Mouse (Mus musculus) CH12.LX (cell line): ENCODE results near the gene Dtnbp1. TPM values are rescaled to one million over a fixed set of nuclear protein-coding genes. Genes with fewer than 3 reads are reported as not detected.

Experiments used
- DNase-seq: peaks from one replicate; pipeline ENCODE4 v3.0.0-alpha.2; 2013; ENCODE audit errors: extremely low read depth
- H3K27ac ChIP-seq: 2 replicates; pipeline ENCODE4 v1.5.1; 2012; ENCODE audit warnings: low read depth, mild to moderate bottlenecking, control low read depth, moderate library complexity; ENCODE audit not compliant: insufficient read depth
- H3K27me3 ChIP-seq: replicated peaks from 2 replicates; pipeline ENCODE3; 2012; ENCODE audit warnings: inconsistent platforms
- H3K36me3 ChIP-seq, 2 experiments: replicated peaks in 1 of 2; 2 replicates each; pipeline versions ENCODE3 to v1.6.1; 2012; ENCODE audit warnings: inconsistent platforms in 1 of 2, low read length in 1 of 2, mild to moderate bottlenecking in 1 of 2, mixed read lengths in 1 of 2, moderate library complexity in 1 of 2; ENCODE audit not compliant: control insufficient read depth in 1 of 2, insufficient read depth in 1 of 2
- H3K4me1 ChIP-seq, 2 experiments: 2 replicates each; pipeline ENCODE4 v1.6.1; 2012; ENCODE audit warnings: inconsistent platforms in 1 of 2, moderate library complexity in 1 of 2; ENCODE audit not compliant: insufficient read depth in 2 of 2, control insufficient read depth in 1 of 2
- H3K4me2 ChIP-seq: 2 replicates; pipeline ENCODE4 v1.6.1; 2012; ENCODE audit warnings: low read depth, mild to moderate bottlenecking, control low read depth; ENCODE audit not compliant: poor library complexity, insufficient read depth, severe bottlenecking
- H3K4me3 ChIP-seq, 3 experiments: fragments of 150-350 bp in 1 of 3; sonication (generic) in 1 of 3; replicated peaks in 1 of 3; 2 replicates each; pipeline versions ENCODE3 to v1.5.1; 2011 to 2012; ENCODE audit warnings: low read depth in 2 of 3, low read length in 2 of 3, mild to moderate bottlenecking in 2 of 3, moderate library complexity in 2 of 3, control low read depth in 1 of 3, improper control_type of control experiment in 1 of 3, inconsistent platforms in 1 of 3, mixed read lengths in 1 of 3; ENCODE audit not compliant: poor library complexity in 1 of 3
- H3K79me2 ChIP-seq: replicated peaks from 2 replicates; pipeline ENCODE4 v1.6.1; 2012; ENCODE audit warnings: mild to moderate bottlenecking, moderate library complexity; ENCODE audit not compliant: control insufficient read depth, poor library complexity, insufficient read depth, severe bottlenecking; ENCODE audit errors: extremely low read depth
- H3K9ac ChIP-seq: 2 replicates; pipeline ENCODE4 v1.6.1; 2012; ENCODE audit warnings: low read depth, mild to moderate bottlenecking, control low read depth, moderate library complexity; ENCODE audit not compliant: insufficient read depth
- H3K9me3 ChIP-seq: replicated peaks from 2 replicates; pipeline ENCODE3; 2012; ENCODE audit warnings: low read length, inconsistent platforms, mixed read lengths
- CHD1 ChIP-seq: IDR thresholded peaks from 2 replicates; pipeline ENCODE4 v1.6.1; 2012; ENCODE audit warnings: low read depth, low read length, improper control_type of control experiment, inconsistent platforms
- CHD2 ChIP-seq: IDR thresholded peaks from 2 replicates; pipeline ENCODE4 v1.6.1; 2011; ENCODE audit warnings: low read length, improper control_type of control experiment
- E2F4 ChIP-seq: IDR thresholded peaks from 2 replicates; pipeline ENCODE4 v1.6.1; 2011; ENCODE audit warnings: low read depth, low read length, improper control_type of control experiment; ENCODE audit not compliant: insufficient replicate concordance
- ELF1 ChIP-seq: IDR thresholded peaks from 2 replicates; pipeline ENCODE4 v1.6.1; 2014; ENCODE audit warnings: low read depth, mild to moderate bottlenecking, inconsistent platforms, low read length, improper control_type of control experiment
- EP300 ChIP-seq: IDR thresholded peaks from 2 replicates; pipeline ENCODE4 v1.6.1; 2011; ENCODE audit warnings: low read length, improper control_type of control experiment
- HCFC1 ChIP-seq: IDR thresholded peaks from 2 replicates; pipeline ENCODE4 v1.6.1; 2012; ENCODE audit warnings: low read depth, mild to moderate bottlenecking, inconsistent platforms, low read length, improper control_type of control experiment
- IRF4 ChIP-seq: IDR thresholded peaks from 2 replicates; pipeline ENCODE4 v1.6.1; 2014; ENCODE audit warnings: low read depth, mild to moderate bottlenecking, inconsistent platforms, low read length, improper control_type of control experiment
- JUND ChIP-seq: conservative IDR thresholded peaks from 2 replicates; pipeline ENCODE4 v1.6.1; 2011; ENCODE audit warnings: low read depth, low read length, improper control_type of control experiment
- KAT2A ChIP-seq: IDR thresholded peaks from 2 replicates; pipeline ENCODE4 v1.6.1; 2012; ENCODE audit warnings: low read length, improper control_type of control experiment, inconsistent platforms; ENCODE audit not compliant: insufficient replicate concordance
- MEF2A ChIP-seq: IDR thresholded peaks from 2 replicates; pipeline ENCODE4 v1.6.1; 2014; ENCODE audit warnings: low read depth, mild to moderate bottlenecking, inconsistent platforms, low read length, improper control_type of control experiment, borderline replicate concordance
- MXI1 ChIP-seq: IDR thresholded peaks from 2 replicates; pipeline ENCODE4 v1.6.1; 2011; ENCODE audit warnings: mild to moderate bottlenecking, low read depth, low read length, improper control_type of control experiment
- PAX5 ChIP-seq: IDR thresholded peaks from 2 replicates; pipeline ENCODE4 v1.6.1; 2012; ENCODE audit warnings: low read length, inconsistent platforms, mixed read lengths
- POLR2AphosphoS2 ChIP-seq: IDR thresholded peaks from 2 replicates; pipeline ENCODE4 v1.6.1; 2011; ENCODE audit warnings: low read depth, low read length, improper control_type of control experiment
- RAD21 ChIP-seq: IDR thresholded peaks from 2 replicates; pipeline ENCODE4 v1.6.1; 2011; ENCODE audit warnings: low read depth, mild to moderate bottlenecking, low read length, improper control_type of control experiment, moderate library complexity
- SMC3 ChIP-seq: IDR thresholded peaks from 2 replicates; pipeline ENCODE4 v1.6.1; 2011; ENCODE audit warnings: low read depth, low read length, improper control_type of control experiment
- TCF12 ChIP-seq: IDR thresholded peaks from 2 replicates; pipeline ENCODE4 v1.6.1; 2014; ENCODE audit warnings: low read depth, mild to moderate bottlenecking, inconsistent platforms, low read length, improper control_type of control experiment
- ZC3H11A ChIP-seq: IDR thresholded peaks from 2 replicates; pipeline ENCODE4 v1.6.1; 2012; ENCODE audit warnings: low read depth, mild to moderate bottlenecking, inconsistent platforms, low read length, improper control_type of control experiment
- ZNF384 ChIP-seq: IDR thresholded peaks from 2 replicates; pipeline ENCODE4 v1.6.1; 2012; ENCODE audit warnings: low read depth, low read length, improper control_type of control experiment, inconsistent platforms
- dilution Hi-C: fragments of 300-500 bp; cut with MboI; formaldehyde crosslinking; loops from 2 replicates; pipeline ENCODE4 v1.14.3; 2020; ENCODE audit warnings: low sequenced_read_pairs; ENCODE audit not compliant: extremely low pct_unique_long_range_greater_than_20kb, extremely low pct_ligation_motif_present
- in situ Hi-C: fragments of 300-500 bp; cut with MboI; formaldehyde crosslinking; loops from 3 replicates; pipeline ENCODE4 v1.14.3; 2019; ENCODE audit warnings: low sequenced_read_pairs, low pct_ligation_motif_present, low pct_unique_long_range_greater_than_20kb, mixed read lengths
- polyA plus RNA-seq: library from polyadenylated mRNA; unstranded; fragments of >175 nt; gene quantifications from 2 replicates; pipeline ENCODE4 v1.2.1, GENCODE M21; 2012; ENCODE audit warnings: low read depth; ENCODE audit not compliant: insufficient read length
- total RNA-seq, 2 experiments: library from RNA; depleted of rRNA; stranded (reverse); fragments of 300-350 nt in 1 of 2; fragments of >200 nt in 1 of 2; gene quantifications; 2 replicates each; pipeline ENCODE4 v1.2.3; 2012 to 2014

Dtnbp1 gene
- total and polyA plus RNA-seq, 3 experiments: 32.4 to 69.2 (median 35.9) TPM

DNA sequence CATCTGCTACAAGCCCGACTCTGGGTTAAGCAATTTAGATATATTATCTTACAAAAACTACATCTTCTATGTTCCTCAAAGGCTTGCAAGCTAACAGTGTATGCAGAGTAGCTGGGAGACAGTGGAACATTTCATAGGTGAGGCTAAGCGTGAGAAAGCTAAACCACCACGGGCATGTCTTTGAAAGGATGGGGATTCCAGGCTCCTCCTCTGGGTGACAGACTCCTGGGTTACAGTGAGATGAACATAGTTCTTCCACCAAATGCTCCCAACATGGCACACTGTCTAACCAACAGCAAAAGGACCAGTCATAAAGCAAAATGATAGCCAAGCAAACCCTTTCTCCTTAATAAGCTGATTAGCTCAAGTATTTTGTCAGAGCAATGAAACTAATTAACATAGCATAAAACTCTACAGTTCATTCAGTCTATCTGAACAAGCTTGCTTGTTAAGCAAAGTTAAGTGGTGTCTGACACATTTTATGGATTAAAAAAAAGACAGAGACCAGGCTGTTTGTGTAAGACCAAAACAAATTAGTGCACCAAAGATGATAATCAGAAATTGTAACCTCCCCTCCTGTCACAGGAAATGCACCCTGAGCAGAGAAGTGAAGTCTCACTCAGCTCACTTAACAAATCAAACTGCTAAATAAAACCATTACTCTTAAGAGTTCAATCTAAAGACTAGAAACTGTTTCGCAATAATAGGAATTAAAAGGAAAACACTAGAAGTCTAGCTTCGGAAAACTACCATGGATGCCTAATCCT is 18.1 kb downstream of the Dtnbp1 start:
- Histone ChIP-seq H3K4me3 (no peak overlapping the region), H3K27me3 (no peaks in the 10 kb centered on the region), H3K9me3 (no peaks in the 10 kb centered on the region), H3K36me3 (peaks cover 10 to 58% of the 10 kb centered on the region in 2 experiments), H3K4me1 (peaks cover 6 to 54% of the 10 kb centered on the region in 2 experiments), H3K27ac (no peak overlapping the region), H3K9ac (no peak overlapping the region), H3K79me2 (peaks cover 2% of the 10 kb centered on the region; the same call in 1 of the 2 replicates), H3K4me2 (no peak overlapping the region)
- TF ChIP-seq JUND (no peak), CHD1 (no peak), MXI1 (no peak), PAX5 (no peak)
- no peak for DNase-seq
- dilution Hi-C loops (no loop called here), in situ Hi-C loops (no loop called here)

DNA sequence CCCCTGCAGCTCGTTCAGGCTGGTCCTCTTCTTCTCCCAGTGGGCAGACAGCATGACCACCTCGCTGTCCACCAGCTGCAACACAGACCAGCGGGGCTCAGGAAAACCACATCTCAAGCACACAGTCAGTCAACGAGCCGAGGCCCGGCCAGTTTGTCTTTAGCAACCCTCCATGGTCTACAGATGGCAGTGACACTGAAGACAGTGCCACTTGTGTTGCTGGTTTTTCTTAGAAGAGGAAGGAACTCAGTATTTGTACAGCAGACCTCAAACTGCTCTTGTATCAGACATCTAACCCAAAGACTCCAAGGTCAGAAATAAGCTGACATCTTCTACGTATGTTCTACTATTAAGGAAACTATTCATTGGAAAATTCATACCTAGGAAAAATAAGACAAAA is 19.1 kb downstream of the Dtnbp1 start:
- Histone ChIP-seq H3K27ac (no peak overlapping the region; the same call in 1 of the 2 replicates), H3K9ac (no peak overlapping the region), H3K36me3 (peaks cover 5 to 53% of the 10 kb centered on the region in 2 experiments), H3K4me3 (no peak overlapping the region), H3K4me2 (no peak overlapping the region), H3K27me3 (no peaks in the 10 kb centered on the region), H3K9me3 (no peaks in the 10 kb centered on the region), H3K79me2 (peaks cover 2% of the 10 kb centered on the region; the same call in 1 of the 2 replicates), H3K4me1 (peaks cover 6 to 59% of the 10 kb centered on the region in 2 experiments)
- no peak for DNase-seq
- no peak for TF ChIP-seq MEF2A
- no peak for TF ChIP-seq POLR2AphosphoS2
- TF ChIP-seq CHD2: no peak
- in situ Hi-C loops (no loop called here), dilution Hi-C loops (no loop called here)

DNA sequence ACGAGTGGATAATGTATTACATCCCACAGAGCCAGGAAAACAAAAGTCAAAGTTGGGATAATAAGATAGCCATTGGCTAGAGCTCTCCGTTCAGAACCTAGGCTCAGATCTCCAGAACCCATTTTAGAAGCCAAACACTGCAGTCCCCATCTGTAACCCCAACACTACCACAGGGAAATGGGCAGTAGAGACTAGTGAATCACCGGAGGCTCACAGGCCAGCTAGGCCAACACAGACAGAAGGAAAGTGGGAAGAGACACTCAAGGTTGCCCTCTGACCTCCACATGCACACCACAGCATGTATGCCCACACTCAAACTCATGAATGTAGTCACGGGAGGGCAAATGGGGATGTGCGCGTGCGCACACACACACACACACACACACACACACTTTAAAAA is 22.5 kb downstream of the Dtnbp1 start:
- H3K4me1 ChIP-seq: peaks cover 3 to 29% of the 10 kb centered on the region in 2 experiments
- H3K4me2 ChIP-seq: no peak overlapping the region
- H3K36me3 ChIP-seq: peaks cover 0 to 57% of the 10 kb centered on the region in 2 experiments
- no peak for DNase-seq
- no peak overlapping the region for H3K9ac ChIP-seq
- in situ Hi-C loops (loop anchor here (10.0 kb wide), 1 partner anchor 215 kb away; no protein-coding TSS in a partner anchor), dilution Hi-C loops (no loop called here)
- H3K27ac ChIP-seq: no peak overlapping the region
- no peaks in the 10 kb centered on the region for H3K9me3 ChIP-seq
- TF ChIP-seq TCF12 (no peak), IRF4 (no peak), EP300 (no peak), ZC3H11A (no peak), ELF1 (no peak), POLR2AphosphoS2 (no peak), E2F4 (no peak), JUND (no peak), CHD2 (no peak), PAX5 (no peak), RAD21 (no peak), SMC3 (no peak), ZNF384 (no peak), HCFC1 (no peak), KAT2A (no peak)
- no peak overlapping the region for H3K4me3 ChIP-seq
- H3K27me3 ChIP-seq: no peaks in the 10 kb centered on the region
- peaks cover 2% of the 10 kb centered on the region; the same call in 1 of the 2 replicates for H3K79me2 ChIP-seq
